Mouse (Mus musculus) CD4-positive, CD25-positive, alpha-beta regulatory T cell, adult 4 months (primary cell): ENCODE results near the gene Gm7903. TPM values are rescaled to one million over a fixed set of nuclear protein-coding genes. Genes with fewer than 3 reads are reported as not detected.
"Not testable (repeated sequence)": the region's sequence is repeated elsewhere in the genome, so short reads cannot be mapped to it uniquely, and the experiment has no call there.

Experiments
- ATAC-seq: one replicate; pipeline ENCODE4 v1.8.0; 2017
- polyA plus RNA-seq, 2 experiments: library from polyadenylated mRNA; unstranded; fragments of 100-300 nt; shearing (Covaris generic); gene quantifications; one replicate each; pipeline ENCODE4 v1.2.1; 2017

Gene Gm7903
- polyA plus RNA-seq: under 1 TPM in 1 of 2 experiments, not detected in 1; 0.35 TPM

DNA sequence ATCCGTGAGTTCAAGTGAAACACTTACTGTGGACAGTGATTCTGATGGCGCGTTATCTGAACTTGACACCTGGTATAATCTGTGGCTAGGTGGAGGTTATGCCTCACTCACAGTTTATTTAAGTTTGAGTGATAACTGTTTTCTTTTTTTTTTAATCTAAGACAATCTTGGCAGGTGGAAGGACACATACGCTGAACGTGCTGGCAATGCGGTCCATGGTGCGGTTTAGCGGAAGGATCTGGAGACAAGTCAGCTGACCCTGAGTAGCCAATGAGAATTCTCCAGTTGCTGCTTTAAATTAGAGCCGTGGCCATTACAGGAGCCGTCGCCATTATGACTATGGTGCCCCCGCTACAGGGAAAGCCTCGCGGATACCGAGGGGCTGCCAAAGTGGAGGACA, at the start of gene Gm7903:
Gene Gm7903 (plus strand): TSS at position 301 of the 400 bp plus-strand sequence.
- not testable (repeated sequence) for ATAC-seq

- not testable (repeated sequence) for ATAC-seq
These were observed 30.1 kb upstream of the Gm7903 start for GRCm38 (mm10) chrX:135403578-135403977.

- not testable (repeated sequence) for ATAC-seq
These were observed 12.4 kb upstream of the Gm7903 start for GRCm38 (mm10) chrX:135421203-135421602.

DNA sequence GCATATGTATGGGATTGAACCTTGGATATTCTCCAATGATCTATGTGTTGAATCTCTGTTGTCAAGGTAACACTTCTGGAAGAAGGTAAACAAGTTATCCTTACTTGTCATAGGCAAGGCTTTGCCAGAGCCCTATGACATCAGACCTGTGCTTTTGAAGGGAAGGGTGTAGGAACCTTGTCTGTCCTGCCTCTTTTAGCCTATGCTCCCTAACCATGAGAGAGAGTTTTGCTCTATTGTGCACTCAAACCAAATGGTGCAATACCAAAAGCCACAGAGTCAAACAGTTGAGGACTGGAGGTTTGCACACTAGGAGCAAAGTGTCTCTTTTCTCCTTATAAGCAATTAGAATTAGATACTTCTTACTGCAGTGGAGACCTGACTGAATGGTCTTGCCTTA, 11.8 kb upstream of the Gm7903 start:
- ATAC-seq: not testable (repeated sequence)

- not testable (repeated sequence) for ATAC-seq
These were observed 11.2 kb upstream of the Gm7903 start for GRCm38 (mm10) chrX:135422473-135422872.

- ATAC-seq: not testable (repeated sequence)
These were observed 30.5 kb downstream of the Gm7903 start for GRCm38 (mm10) chrX:135464160-135464559.

DNA sequence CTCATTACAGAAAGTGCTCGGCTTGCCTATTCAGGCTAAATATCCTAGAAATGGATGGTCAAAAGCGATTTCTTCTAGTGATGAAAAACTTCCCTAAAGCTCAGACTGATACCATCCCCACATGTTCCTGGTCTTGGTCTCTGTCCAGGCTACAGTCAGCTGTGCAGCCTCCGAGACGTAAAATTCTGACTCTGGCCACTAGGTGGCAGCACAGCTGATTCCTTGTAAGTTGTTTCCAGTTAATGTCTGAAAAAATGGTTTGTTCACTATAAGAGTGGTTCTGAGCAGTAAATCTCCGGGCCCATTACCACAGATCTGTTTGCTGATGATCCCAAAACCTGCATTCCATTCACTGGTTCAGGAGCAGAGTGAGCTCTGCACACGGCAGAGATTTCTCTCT, 48.3 kb downstream of the Gm7903 start:
- ATAC-seq: not testable (repeated sequence)

DNA sequence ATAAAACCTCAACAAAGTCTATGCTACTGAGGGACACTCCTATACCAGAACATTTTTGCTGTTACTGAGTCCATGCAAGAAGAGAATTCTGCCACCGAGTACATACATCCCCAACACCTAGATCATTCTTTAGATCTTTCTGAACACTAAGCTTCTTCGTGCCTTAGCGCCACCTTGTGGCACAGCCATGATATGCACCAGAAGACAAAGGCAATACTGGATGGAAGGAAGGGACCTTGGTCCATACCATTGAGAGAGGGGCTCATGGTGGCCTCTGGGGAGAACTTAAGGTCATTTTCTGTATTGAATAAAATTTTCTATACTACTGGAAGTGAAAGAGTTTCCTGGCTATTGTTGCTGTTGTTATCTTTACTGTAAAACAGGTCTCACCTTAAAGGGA, 49.5 kb downstream of the Gm7903 start:
- ATAC-seq: not testable (repeated sequence)

Other genes with a start within 250 kb of the Gm7903 start
- gene Tceal6, start 223.1 kb upstream of the Gm7903 start, polyA plus RNA-seq: not detected
- gene Pramel3, start 131.5 kb upstream of the Gm7903 start, polyA plus RNA-seq: not detected
- gene Gm5128, start 60.6 kb upstream of the Gm7903 start, polyA plus RNA-seq: not detected
- under 1 TPM in 1 of 2 experiments, not detected in 1; 0.22 TPM for gene AV320801, start 60.8 kb downstream of the Gm7903 start, polyA plus RNA-seq
- not detected for gene Nxf7, start 164.9 kb downstream of the Gm7903 start, polyA plus RNA-seq
- gene Prame, start 193.9 kb downstream of the Gm7903 start, polyA plus RNA-seq: not detected